Mouse (Mus musculus): ENCODE data around the gene Haus7.
A peak's percentile ranks its signal among the peaks of the same experiment; 100 is the strongest.
"Not testable (repeated sequence)": the region's sequence is repeated elsewhere in the genome, so short reads cannot be mapped to it uniquely, and the experiment has no call there.

The Haus7 gene

GRCm38 (mm10) chrX:73441428-73441827 lies 17.4 kb downstream of the Haus7 start:
- no peak overlapping the region for H3K4me3 ChIP-seq (replicated peaks; ENCODE audit: low read length)
- H3K9me3 ChIP-seq (ENCODE audit: low read length): no peaks in the 10 kb centered on the region
- no peaks in the 10 kb centered on the region for H3K27me3 ChIP-seq (ENCODE audit: insufficient read depth, low read length)
- H3K36me3 ChIP-seq (ENCODE audit: insufficient read depth, low read length): peaks cover 31% of the 10 kb centered on the region
- no peaks in the 10 kb centered on the region for H3K4me1 ChIP-seq (replicated peaks; ENCODE audit: low read depth, low read length)
- no peak for TF ChIP-seq CTCF (conservative IDR thresholded peaks at IDR 0.05; ENCODE audit: low read length)
- no peak for TF ChIP-seq POU5F1 (IDR thresholded peaks at IDR 0.05; ENCODE audit: borderline replicate concordance, low read length)
- TF ChIP-seq NANOG (IDR thresholded peaks at IDR 0.05; ENCODE audit: borderline replicate concordance, low read length): no peak

GRCm38 (mm10) chrX:73435252-73435651 lies 23.6 kb downstream of the Haus7 start, which contains the start of gene Trex2:
Gene Trex2 (minus strand): TSS chrX:73435344.
- H3K36me3 ChIP-seq (ENCODE audit: insufficient read depth, low read length): peaks cover 17% of the 10 kb centered on the region; the same call in 1 of the 2 replicates
- no peaks in the 10 kb centered on the region; the same call in 1 of the 2 replicates for H3K4me1 ChIP-seq (replicated peaks; ENCODE audit: low read depth, low read length)
- peaks cover 7% of the 10 kb centered on the region; the same call in 1 of the 2 replicates for H3K27me3 ChIP-seq (ENCODE audit: insufficient read depth, low read length)
- TF ChIP-seq POU5F1 (IDR thresholded peaks at IDR 0.05; ENCODE audit: borderline replicate concordance, low read length) (no peak), NANOG (IDR thresholded peaks at IDR 0.05; ENCODE audit: borderline replicate concordance, low read length) (no peak), CTCF (conservative IDR thresholded peaks at IDR 0.05; ENCODE audit: low read length) (no peak)
- H3K9me3 ChIP-seq (ENCODE audit: low read length): no peaks in the 10 kb centered on the region
- H3K4me3 ChIP-seq (replicated peaks; ENCODE audit: low read length): peak within 1 kb of the TSS; percentile 35; the same call in 1 of the 2 replicates

- Histone ChIP-seq H3K36me3 (ENCODE audit: insufficient read depth, low read length) (peaks cover 13% of the 10 kb centered on the region; the same call in 1 of the 2 replicates), H3K27me3 (ENCODE audit: insufficient read depth, low read length) (peaks cover 7% of the 10 kb centered on the region; the same call in 1 of the 2 replicates), H3K9me3 (ENCODE audit: low read length) (no peaks in the 10 kb centered on the region), H3K4me1 (replicated peaks; ENCODE audit: low read depth, low read length) (no peaks in the 10 kb centered on the region; the same call in 1 of the 2 replicates), H3K4me3 (replicated peaks; ENCODE audit: low read length) (no peak overlapping the region)
- TF ChIP-seq POU5F1 (IDR thresholded peaks at IDR 0.05; ENCODE audit: borderline replicate concordance, low read length): no peak
- no peak for TF ChIP-seq CTCF (conservative IDR thresholded peaks at IDR 0.05; ENCODE audit: low read length)
- no peak for TF ChIP-seq NANOG (IDR thresholded peaks at IDR 0.05; ENCODE audit: borderline replicate concordance, low read length)
Observed at GRCm38 (mm10) chrX:73432850-73433249, 26.0 kb downstream of the Haus7 start.

- Histone ChIP-seq H3K9me3 (ENCODE audit: low read length) (no peaks in the 10 kb centered on the region), H3K36me3 (ENCODE audit: insufficient read depth, low read length) (no peaks in the 10 kb centered on the region), H3K27me3 (ENCODE audit: insufficient read depth, low read length) (peaks cover 7% of the 10 kb centered on the region; the same call in 1 of the 2 replicates), H3K4me1 (replicated peaks; ENCODE audit: low read depth, low read length) (no peaks in the 10 kb centered on the region; the same call in 1 of the 2 replicates), H3K4me3 (replicated peaks; ENCODE audit: low read length) (no peak overlapping the region)
- TF ChIP-seq NANOG (IDR thresholded peaks at IDR 0.05; ENCODE audit: borderline replicate concordance, low read length): no peak
Observed at GRCm38 (mm10) chrX:73430036-73430435, 28.8 kb downstream of the Haus7 start.

- Histone ChIP-seq H3K4me1 (replicated peaks; ENCODE audit: low read depth, low read length) (peaks cover 4% of the 10 kb centered on the region; the same call in 1 of the 2 replicates), H3K9me3 (ENCODE audit: low read length) (no peaks in the 10 kb centered on the region), H3K4me3 (replicated peaks; ENCODE audit: low read length) (no peak overlapping the region), H3K27me3 (ENCODE audit: insufficient read depth, low read length) (peaks cover 22% of the 10 kb centered on the region), H3K36me3 (ENCODE audit: insufficient read depth, low read length) (no peaks in the 10 kb centered on the region)
- TF ChIP-seq NANOG (IDR thresholded peaks at IDR 0.05; ENCODE audit: borderline replicate concordance, low read length) (no peak), POU5F1 (IDR thresholded peaks at IDR 0.05; ENCODE audit: borderline replicate concordance, low read length) (no peak), CTCF (conservative IDR thresholded peaks at IDR 0.05; ENCODE audit: low read length) (no peak)
Observed at GRCm38 (mm10) chrX:73412767-73413166, 46.1 kb downstream of the Haus7 start.

- Histone ChIP-seq H3K4me3 (replicated peaks; ENCODE audit: low read length) (peak within 1 kb of the TSS; percentile 23; the same call in 1 of the 2 replicates), H3K9me3 (ENCODE audit: low read length) (no peaks in the 10 kb centered on the region), H3K27me3 (ENCODE audit: insufficient read depth, low read length) (peaks cover 22% of the 10 kb centered on the region), H3K4me1 (replicated peaks; ENCODE audit: low read depth, low read length) (peaks cover 4% of the 10 kb centered on the region; the same call in 1 of the 2 replicates), H3K36me3 (ENCODE audit: insufficient read depth, low read length) (no peaks in the 10 kb centered on the region)
- TF ChIP-seq CTCF (conservative IDR thresholded peaks at IDR 0.05; ENCODE audit: low read length): no peak
- TF ChIP-seq POU5F1 (IDR thresholded peaks at IDR 0.05; ENCODE audit: borderline replicate concordance, low read length): no peak
- no peak for TF ChIP-seq NANOG (IDR thresholded peaks at IDR 0.05; ENCODE audit: borderline replicate concordance, low read length)
Observed at GRCm38 (mm10) chrX:73410880-73411517, 47.8 kb downstream of the Haus7 start, which contains the start of gene Zfp92. Gene Zfp92 (plus strand): TSS chrX:73411096.

GRCm38 (mm10) chrX:73401616-73402015 lies 57.2 kb downstream of the Haus7 start:
- H3K9me3 ChIP-seq (ENCODE audit: low read length): no peaks in the 10 kb centered on the region
- H3K4me1 ChIP-seq (replicated peaks; ENCODE audit: low read depth, low read length): no peaks in the 10 kb centered on the region
- H3K27me3 ChIP-seq (ENCODE audit: insufficient read depth, low read length): no peaks in the 10 kb centered on the region
- TF ChIP-seq POU5F1 (IDR thresholded peaks at IDR 0.05; ENCODE audit: borderline replicate concordance, low read length): no peak
- TF ChIP-seq CTCF (conservative IDR thresholded peaks at IDR 0.05; ENCODE audit: low read length): no peak
- no peak for TF ChIP-seq NANOG (IDR thresholded peaks at IDR 0.05; ENCODE audit: borderline replicate concordance, low read length)
- H3K36me3 ChIP-seq (ENCODE audit: insufficient read depth, low read length): no peaks in the 10 kb centered on the region
- H3K4me3 ChIP-seq (replicated peaks; ENCODE audit: low read length): peak overlapping the region; percentile 46

- no peaks in the 10 kb centered on the region for H3K27me3 ChIP-seq (ENCODE audit: insufficient read depth, low read length)
- TF ChIP-seq POU5F1 (IDR thresholded peaks at IDR 0.05; ENCODE audit: borderline replicate concordance, low read length) (no peak), CTCF (conservative IDR thresholded peaks at IDR 0.05; ENCODE audit: low read length) (no peak), NANOG (IDR thresholded peaks at IDR 0.05; ENCODE audit: borderline replicate concordance, low read length) (no peak)
- no peaks in the 10 kb centered on the region for H3K9me3 ChIP-seq (ENCODE audit: low read length)
- no peaks in the 10 kb centered on the region for H3K4me1 ChIP-seq (replicated peaks; ENCODE audit: low read depth, low read length)
- H3K36me3 ChIP-seq (ENCODE audit: insufficient read depth, low read length): no peaks in the 10 kb centered on the region
- H3K4me3 ChIP-seq (replicated peaks; ENCODE audit: low read length): peak overlapping the region; percentile 46
Observed at GRCm38 (mm10) chrX:73400951-73401350, 57.9 kb downstream of the Haus7 start.

GRCm38 (mm10) chrX:73398636-73399035 lies 60.2 kb downstream of the Haus7 start, which contains the start of gene Gm18336:
Gene Gm18336 (minus strand): TSS chrX:73398736.
- H3K4me1 ChIP-seq (replicated peaks; ENCODE audit: low read depth, low read length): not testable (repeated sequence)

More at GRCm38 (mm10) chrX:73398636-73399035, 60.2 kb downstream of the Haus7 start, which contains the start of gene Gm18336:
- H3K9me3 ChIP-seq (ENCODE audit: low read length); H3K36me3 ChIP-seq (ENCODE audit: insufficient read depth, low read length); H3K4me3 ChIP-seq (replicated peaks; ENCODE audit: low read length); H3K27me3 ChIP-seq (ENCODE audit: insufficient read depth, low read length): not testable (repeated sequence)

Measured in E14TG2a.4 (cell line).